Mouse (Mus musculus): Measurements from ENCODE around the gene Gm20696. TPM values are rescaled to one million over a fixed set of nuclear protein-coding genes. Genes with fewer than 3 reads are reported as not detected.

The Gm20696 gene
- total and polyA plus RNA-seq, 3 experiments = 0.59 TPM; not detected in 2

DNA sequence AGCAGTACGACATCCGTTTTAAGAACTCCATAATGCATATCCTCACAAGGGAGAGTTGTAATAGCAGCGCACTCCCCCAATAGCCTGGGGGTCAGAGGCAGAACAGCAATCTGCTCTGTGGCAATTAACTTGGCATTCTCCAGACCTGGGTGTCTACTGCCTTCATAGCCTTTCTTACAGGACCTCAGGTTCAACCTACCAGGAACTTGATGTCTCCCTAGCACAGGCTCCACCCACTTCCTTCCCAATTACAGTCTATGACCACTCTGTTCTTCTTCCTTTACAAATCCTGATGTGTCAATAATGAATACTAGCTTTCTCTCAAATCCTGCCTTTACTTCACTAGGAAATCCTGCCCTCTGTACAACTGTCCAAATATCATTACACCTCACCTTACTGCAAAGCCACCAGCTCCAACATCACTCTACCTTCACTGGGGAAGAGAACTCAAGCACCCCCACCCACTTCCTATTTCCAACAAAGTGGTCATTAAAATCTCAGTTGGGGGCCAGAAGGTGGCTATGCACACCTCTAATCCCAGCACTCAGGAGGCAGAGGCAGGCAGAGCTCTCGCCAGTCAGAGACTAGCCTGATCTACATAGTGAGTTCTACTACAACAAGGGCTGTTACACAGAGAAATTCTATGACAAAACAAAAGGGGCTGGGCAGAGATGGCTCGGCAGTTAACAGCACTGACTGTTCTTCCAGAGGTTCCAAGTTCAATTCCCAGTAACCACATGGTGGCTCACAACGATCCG is 212.7 kb downstream of the Gm20696 start:
- H3K79me2 ChIP-seq (replicated peaks; ENCODE audit: control insufficient read depth, extremely low read depth, insufficient read depth, poor library complexity, severe bottlenecking) = no peaks in the 10 kb centered on the region
- H3K9me3 ChIP-seq (replicated peaks; ENCODE audit: low read length) = no peaks in the 10 kb centered on the region
- no peak overlapping the region for H3K9ac ChIP-seq (ENCODE audit: insufficient read depth, low read depth)
- peaks cover 6 to 23% of the 10 kb centered on the region in 2 experiments for H3K4me1 ChIP-seq (ENCODE audit: control insufficient read depth in 1 of 2, insufficient read depth in 2 of 2)
- H3K4me3 ChIP-seq (replicated peaks in 1 of 3; ENCODE audit: low read depth in 2 of 3, low read length in 2 of 3, poor library complexity in 1 of 3) = no peak overlapping the region
- DNase-seq (ENCODE audit: extremely low read depth) = no peak
- H3K27ac ChIP-seq (ENCODE audit: insufficient read depth, low read depth) = no peak overlapping the region
- H3K4me2 ChIP-seq (ENCODE audit: insufficient read depth, low read depth, poor library complexity, severe bottlenecking) = no peak overlapping the region
- no peaks in the 10 kb centered on the region for H3K27me3 ChIP-seq (replicated peaks)
- dilution Hi-C loops (cut with MboI; ENCODE audit: extremely low pct_ligation_motif_present, extremely low pct_unique_long_range_greater_than_20kb, low sequenced_read_pairs) (no loop called here), in situ Hi-C loops (cut with MboI; ENCODE audit: low pct_ligation_motif_present, low pct_unique_long_range_greater_than_20kb, low sequenced_read_pairs) (loop anchor here (5.0 to 10.0 kb wide), 3 partner anchors 67 to 399 kb away; no protein-coding TSS in a partner anchor)
- H3K36me3 ChIP-seq (replicated peaks in 1 of 2; ENCODE audit: control insufficient read depth in 1 of 2, insufficient read depth in 1 of 2, low read length in 1 of 2) = no peaks in the 10 kb centered on the region
- no peak for TF ChIP-seq ZC3H11A (IDR thresholded peaks at IDR 0.05; ENCODE audit: low read depth, low read length)
- TF ChIP-seq MAZ (IDR thresholded peaks at IDR 0.05; ENCODE audit: low read depth, low read length) = no peak
- no peak for TF ChIP-seq POLR2A (IDR thresholded peaks at IDR 0.05; ENCODE audit: low read depth, low read length)
- TF ChIP-seq KAT2A (IDR thresholded peaks at IDR 0.05; ENCODE audit: insufficient replicate concordance, low read length) = no peak
- no peak for TF ChIP-seq ELF1 (IDR thresholded peaks at IDR 0.05; ENCODE audit: low read depth, low read length)
- no peak for TF ChIP-seq GABPA (IDR thresholded peaks at IDR 0.05; ENCODE audit: insufficient replicate concordance, low read depth, low read length)
- no peak for TF ChIP-seq USF2 (conservative IDR thresholded peaks at IDR 0.05; ENCODE audit: low read depth, low read length)
- no peak for TF ChIP-seq IRF4 (IDR thresholded peaks at IDR 0.05; ENCODE audit: low read depth, low read length)
- TF ChIP-seq SIN3A (IDR thresholded peaks at IDR 0.05; ENCODE audit: low read length) = no peak
- no peak for TF ChIP-seq ETS1 (conservative IDR thresholded peaks at IDR 0.05; ENCODE audit: low read depth, low read length)
- no peak for TF ChIP-seq EP300 (IDR thresholded peaks at IDR 0.05; ENCODE audit: low read length)
- TF ChIP-seq CHD1 (IDR thresholded peaks at IDR 0.05; ENCODE audit: low read depth, low read length) = no peak
- TF ChIP-seq MAFK (IDR thresholded peaks at IDR 0.05; ENCODE audit: insufficient replicate concordance, low read length) = no peak
- no peak for TF ChIP-seq ZNF384 (IDR thresholded peaks at IDR 0.05; ENCODE audit: low read depth, low read length)
- TF ChIP-seq TCF12 (IDR thresholded peaks at IDR 0.05; ENCODE audit: low read depth, low read length) = no peak
- no peak for TF ChIP-seq RAD21 (IDR thresholded peaks at IDR 0.05; ENCODE audit: low read depth, low read length)
- TF ChIP-seq NRF1 (IDR thresholded peaks at IDR 0.05; ENCODE audit: low read depth, low read length) = no peak

- Histone ChIP-seq H3K36me3 (replicated peaks in 1 of 2; ENCODE audit: control insufficient read depth in 1 of 2, insufficient read depth in 1 of 2, low read length in 1 of 2) (no peaks in the 10 kb centered on the region), H3K27ac (ENCODE audit: insufficient read depth, low read depth) (no peak overlapping the region), H3K9ac (ENCODE audit: insufficient read depth, low read depth) (no peak overlapping the region), H3K79me2 (replicated peaks; ENCODE audit: control insufficient read depth, extremely low read depth, insufficient read depth, poor library complexity, severe bottlenecking) (no peaks in the 10 kb centered on the region), H3K4me2 (ENCODE audit: insufficient read depth, low read depth, poor library complexity, severe bottlenecking) (no peak overlapping the region), H3K9me3 (replicated peaks; ENCODE audit: low read length) (peaks cover 2% of the 10 kb centered on the region), H3K4me1 (ENCODE audit: control insufficient read depth in 1 of 2, insufficient read depth in 2 of 2) (peaks cover 6 to 25% of the 10 kb centered on the region in 2 experiments), H3K27me3 (replicated peaks) (no peaks in the 10 kb centered on the region), H3K4me3 (replicated peaks in 1 of 3; ENCODE audit: low read depth in 2 of 3, low read length in 2 of 3, poor library complexity in 1 of 3) (no peak overlapping the region)
- peak; percentile 72 for DNase-seq (ENCODE audit: extremely low read depth)
- dilution Hi-C loops (cut with MboI; ENCODE audit: extremely low pct_ligation_motif_present, extremely low pct_unique_long_range_greater_than_20kb, low sequenced_read_pairs) (no loop called here), in situ Hi-C loops (cut with MboI; ENCODE audit: low pct_ligation_motif_present, low pct_unique_long_range_greater_than_20kb, low sequenced_read_pairs) (loop anchor here (5.0 to 10.0 kb wide), 3 partner anchors 65 to 398 kb away; no protein-coding TSS in a partner anchor)
- peak; percentile 23; the same call in 1 of the 2 replicates for TF ChIP-seq MAX (IDR thresholded peaks at IDR 0.05; ENCODE audit: low read length)
- TF ChIP-seq MEF2A (IDR thresholded peaks at IDR 0.05; ENCODE audit: borderline replicate concordance, low read depth, low read length) = peak; percentile 63; the same call in 1 of the 2 replicates
- peak; percentile 98 for TF ChIP-seq SMC3 (IDR thresholded peaks at IDR 0.05; ENCODE audit: low read depth, low read length)
- TF ChIP-seq TCF12 (IDR thresholded peaks at IDR 0.05; ENCODE audit: low read depth, low read length) = peak; percentile 59; the same call in 1 of the 2 replicates
- no peak for TF ChIP-seq UBTF (IDR thresholded peaks at IDR 0.05; ENCODE audit: low read depth, low read length)
- TF ChIP-seq CTCF (conservative IDR thresholded peaks at IDR 0.05 in 1 of 2, IDR thresholded peaks at IDR 0.05 in 1 of 2; ENCODE audit: low read depth in 2 of 2, low read length in 2 of 2) = peak; percentile 33 to 91; a peak in 2 of 4 replicates
- TF ChIP-seq MXI1 (IDR thresholded peaks at IDR 0.05; ENCODE audit: low read depth, low read length) = no peak
- peak; percentile 51; the same call in 1 of the 2 replicates for TF ChIP-seq SIN3A (IDR thresholded peaks at IDR 0.05; ENCODE audit: low read length)
- TF ChIP-seq USF1 (IDR thresholded peaks at IDR 0.05; ENCODE audit: low read depth, low read length) = no peak
- peak; percentile 95 for TF ChIP-seq ZC3H11A (IDR thresholded peaks at IDR 0.05; ENCODE audit: low read depth, low read length)
- TF ChIP-seq ELF1 (IDR thresholded peaks at IDR 0.05; ENCODE audit: low read depth, low read length) = no peak
- TF ChIP-seq MAFK (IDR thresholded peaks at IDR 0.05; ENCODE audit: insufficient replicate concordance, low read length) = no peak
- TF ChIP-seq JUND (conservative IDR thresholded peaks at IDR 0.05; ENCODE audit: low read depth, low read length) = no peak
- TF ChIP-seq IRF4 (IDR thresholded peaks at IDR 0.05; ENCODE audit: low read depth, low read length) = peak; percentile 54; the same call in 1 of the 2 replicates
- 0 out of 2 replicates have a peak, but pooled peaks have one; percentile 30 for TF ChIP-seq BHLHE40 (IDR thresholded peaks at IDR 0.05; ENCODE audit: low read depth, low read length)
- peak; percentile 37; the same call in 1 of the 2 replicates for TF ChIP-seq MYC (IDR thresholded peaks at IDR 0.05; ENCODE audit: low read depth, low read length)
- TF ChIP-seq RAD21 (IDR thresholded peaks at IDR 0.05; ENCODE audit: low read depth, low read length) = peak; percentile 98
- 0 out of 2 replicates have a peak, but pooled peaks have one; percentile 47 for TF ChIP-seq MAZ (IDR thresholded peaks at IDR 0.05; ENCODE audit: low read depth, low read length)
- no peak for TF ChIP-seq ZKSCAN1 (IDR thresholded peaks at IDR 0.05; ENCODE audit: borderline replicate concordance, low read depth, low read length)
These were observed 213.9 kb downstream of the Gm20696 start for GRCm38 (mm10) chr6:99452638-99453185.
